Mouse (Mus musculus) myocyte (in vitro differentiated cells): ENCODE measurements around the gene Lmna. TPM values are rescaled to one million over a fixed set of nuclear protein-coding genes. Genes with fewer than 3 reads are reported as not detected.
A peak's percentile ranks its signal among the peaks of the same experiment; 100 is the strongest.

Experiments
- H3K27me3 ChIP-seq: one replicate; pipeline ENCODE4 v1.6.1; 2011; ENCODE audit not compliant: control insufficient read depth, insufficient read depth, insufficient read length
- H3K36me3 ChIP-seq: one replicate; pipeline ENCODE4 v1.6.1; 2011; ENCODE audit not compliant: control insufficient read depth, insufficient read depth
- H3K4me2 ChIP-seq: one replicate; pipeline ENCODE4 v1.6.1; 2011; ENCODE audit warnings: low read depth, control low read depth
- H3K4me3 ChIP-seq: one replicate; pipeline ENCODE4 v1.5.1; 2011; ENCODE audit warnings: mild to moderate bottlenecking, control low read depth, moderate library complexity
- H3K79me2 ChIP-seq: one replicate; pipeline ENCODE4 v1.6.1; 2011; ENCODE audit not compliant: control insufficient read depth, insufficient read depth
- H3ac ChIP-seq: one replicate; pipeline ENCODE4 v1.6.1; 2011; ENCODE audit not compliant: control insufficient read depth, insufficient read length
- CEBPB ChIP-seq: IDR thresholded peaks from 2 replicates; pipeline ENCODE4 v1.6.1; 2011; ENCODE audit warnings: mild to moderate bottlenecking, moderate library complexity; ENCODE audit not compliant: poor library complexity, insufficient read depth, severe bottlenecking
- E2F4 ChIP-seq: IDR thresholded peaks from one replicate; pipeline ENCODE4 v1.6.1; 2011; ENCODE audit warnings: mild to moderate bottlenecking, control low read depth, moderate library complexity; ENCODE audit not compliant: insufficient read depth
- MAX ChIP-seq: IDR thresholded peaks from one replicate; pipeline ENCODE4 v1.6.1; 2011; ENCODE audit warnings: low read depth, mild to moderate bottlenecking, control low read depth
- MYOD1 ChIP-seq, 3 experiments: IDR thresholded peaks; one replicate each; pipeline ENCODE4 v1.6.1; 2011; ENCODE audit warnings: control low read depth in 2 of 3, low read depth in 2 of 3, mild to moderate bottlenecking in 2 of 3, moderate library complexity in 1 of 3; ENCODE audit not compliant: insufficient read length in 2 of 3, control insufficient read depth in 1 of 3
- MYOG ChIP-seq, 3 experiments: IDR thresholded peaks; one replicate each; pipeline ENCODE4 v1.6.1; 2011; ENCODE audit warnings: control low read depth in 2 of 3, low read depth in 2 of 3, mild to moderate bottlenecking in 2 of 3; ENCODE audit not compliant: insufficient read length in 2 of 3, control insufficient read depth in 1 of 3, insufficient read depth in 1 of 3
- POLR2A ChIP-seq: IDR thresholded peaks from one replicate; pipeline ENCODE4 v1.6.1; 2011; ENCODE audit warnings: low read depth, mild to moderate bottlenecking, control low read depth, moderate library complexity; ENCODE audit not compliant: insufficient read length
- POLR2AphosphoS2 ChIP-seq: IDR thresholded peaks from one replicate; pipeline ENCODE4 v1.6.1; 2011; ENCODE audit warnings: low read depth, control low read depth; ENCODE audit not compliant: insufficient read length
- REST ChIP-seq: IDR thresholded peaks from one replicate; pipeline ENCODE4 v1.6.1; 2011; ENCODE audit warnings: mild to moderate bottlenecking, control low read depth, moderate library complexity; ENCODE audit not compliant: insufficient read depth, insufficient read length
- SRF ChIP-seq: IDR thresholded peaks from one replicate; pipeline ENCODE4 v1.6.1; 2011; ENCODE audit warnings: low read depth; ENCODE audit not compliant: control insufficient read depth, insufficient read length
- TCF12 ChIP-seq: IDR thresholded peaks from one replicate; pipeline ENCODE4 v1.6.1; 2011; ENCODE audit warnings: mild to moderate bottlenecking, control low read depth; ENCODE audit not compliant: poor library complexity, insufficient read depth, severe bottlenecking
- TCF3 ChIP-seq: IDR thresholded peaks from one replicate; pipeline ENCODE4 v1.6.1; 2011; ENCODE audit warnings: low read depth, control low read depth; ENCODE audit not compliant: insufficient read length
- USF1 ChIP-seq: IDR thresholded peaks from one replicate; pipeline ENCODE4 v1.6.1; 2011; ENCODE audit warnings: low read depth, mild to moderate bottlenecking, control low read depth, moderate library complexity
- polyA plus RNA-seq: library from polyadenylated mRNA; unstranded; fragments of >200 nt; fragmentation: generic; extraction: Trizol; gene quantifications from one replicate; pipeline ENCODE4 v1.2.1, GENCODE M21; 2012; ENCODE audit warnings: missing spikeins

The Lmna gene
- polyA plus RNA-seq, 1 experiment, result 954 TPM

DNA sequence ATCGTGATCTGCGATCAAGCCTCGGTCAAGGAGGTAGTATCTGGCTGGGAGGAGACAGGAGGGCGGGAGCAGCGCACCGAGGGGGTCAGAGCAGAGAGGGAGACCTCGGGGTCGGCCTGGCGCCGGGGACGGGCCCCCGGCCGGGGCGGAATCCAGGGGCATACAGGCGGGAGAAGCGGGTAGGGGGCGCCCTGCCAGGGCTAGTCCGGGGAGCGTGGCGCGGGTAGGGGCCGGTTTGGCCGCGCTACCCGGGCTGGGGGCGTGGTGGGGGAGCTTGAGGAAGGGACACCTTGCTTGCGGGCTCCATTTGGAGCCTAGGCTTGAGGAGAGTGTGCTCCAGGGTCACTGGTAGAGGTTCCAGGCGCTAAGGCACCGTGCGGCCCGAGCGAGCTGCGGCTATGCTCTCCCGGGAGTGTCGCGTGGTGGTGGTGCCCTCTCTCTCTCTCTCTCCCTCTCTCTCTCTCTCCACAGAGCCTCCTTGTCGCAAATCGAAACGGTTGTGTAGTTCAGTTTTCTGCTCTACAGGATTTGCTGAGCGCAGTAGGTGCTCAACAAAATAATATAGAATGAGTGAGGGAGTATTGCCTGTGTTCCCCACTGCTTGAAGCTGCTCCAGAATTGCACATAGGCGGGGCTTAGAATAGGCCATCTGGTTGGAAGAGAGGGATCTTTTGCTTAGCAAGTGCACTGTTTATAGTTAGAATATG, 44.3 kb upstream of the Lmna start:
- Histone ChIP-seq H3K79me2 (peaks cover 42% of the 10 kb centered on the region), H3ac (peak overlapping the region; percentile 67), H3K36me3 (peaks cover 17% of the 10 kb centered on the region), H3K27me3 (no peaks in the 10 kb centered on the region), H3K4me2 (peak overlapping the region; percentile 76), H3K4me3 (peak overlapping the region; percentile 85)
- TF ChIP-seq SRF (no peak), MYOG (IDR thresholded peaks at IDR 0.05; ENCODE audit: control insufficient read depth in 1 of 3, insufficient read depth in 1 of 3, insufficient read length in 2 of 3, low read depth in 2 of 3) (peak in 1 of 3 experiments; percentile 10), MYOD1 (IDR thresholded peaks at IDR 0.05; ENCODE audit: control insufficient read depth in 1 of 3, insufficient read length in 2 of 3, low read depth in 2 of 3) (no peak)

DNA sequence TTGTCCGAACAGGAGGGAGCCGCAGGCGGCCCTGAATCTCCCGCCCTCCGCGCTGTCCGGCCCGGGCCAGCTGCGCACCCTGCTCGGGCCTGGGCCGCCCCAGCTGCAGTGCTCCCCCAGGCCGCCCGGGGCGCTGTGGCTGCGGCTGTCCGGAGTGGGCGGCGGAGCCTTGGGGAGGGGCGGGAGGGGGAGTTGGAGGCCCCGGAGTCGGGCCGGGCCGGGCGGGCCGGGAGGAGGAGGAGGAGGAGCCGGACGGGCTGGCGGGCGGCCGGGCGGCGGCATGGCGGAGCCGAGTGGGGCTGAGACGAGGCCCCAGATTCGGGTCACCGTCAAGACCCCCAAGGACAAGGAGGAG, 43.7 kb upstream of the Lmna start, which contains the start of gene Ubqln4:
Gene Ubqln4 (plus strand): TSS at position 234 of the 355 bp plus-strand sequence.
- H3ac ChIP-seq, result peak within 1 kb of the TSS; percentile 67

DNA sequence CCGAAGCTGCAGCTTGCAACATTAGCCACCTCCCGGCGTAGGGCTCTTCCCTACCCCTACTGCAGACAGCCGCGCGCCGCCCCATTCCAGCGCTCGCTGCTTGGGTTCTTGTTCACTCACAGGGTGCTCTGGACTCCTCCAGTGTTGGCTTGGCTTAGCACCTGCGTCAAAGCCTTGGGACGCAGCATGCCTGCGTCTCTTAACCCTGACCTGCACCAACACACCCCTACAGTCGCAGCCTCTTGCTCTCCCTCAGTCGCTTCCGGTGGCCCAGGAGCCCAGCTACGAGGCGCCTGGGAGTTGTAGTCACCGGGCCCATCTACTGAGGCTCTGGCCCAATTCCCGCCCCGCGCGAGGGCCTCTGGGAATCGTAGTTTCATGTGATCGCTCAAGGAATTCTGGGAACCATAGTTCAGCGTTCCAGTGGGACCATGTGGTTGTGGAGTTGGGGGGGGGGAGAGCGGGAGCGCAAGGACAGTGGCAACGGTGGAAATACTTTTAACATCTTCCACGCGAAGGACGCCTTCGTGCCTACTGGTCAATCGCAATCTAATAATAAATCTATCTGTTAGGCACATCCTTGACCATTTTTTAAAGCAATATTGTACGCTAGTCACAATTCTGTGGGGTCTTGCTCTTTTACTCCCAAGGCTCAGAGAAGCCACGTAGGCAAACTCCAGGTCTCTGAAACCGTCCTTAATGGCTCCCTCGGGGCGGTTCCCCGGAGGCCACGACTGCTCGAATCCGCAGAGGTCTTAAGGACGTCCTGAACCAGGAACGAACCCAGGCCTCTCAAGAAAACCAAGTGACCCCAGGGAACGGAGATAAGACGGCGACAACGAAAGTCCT, 43.1 kb upstream of the Lmna start, which contains the start of gene Lamtor2:
Gene Lamtor2 (minus strand): TSS at position 399 of the 849 bp plus-strand sequence.
- Histone ChIP-seq H3K36me3 (peaks cover 7% of the 10 kb centered on the region), H3ac (peak within 1 kb of the TSS; percentile 67), H3K79me2 (peaks cover 39% of the 10 kb centered on the region), H3K27me3 (no peaks in the 10 kb centered on the region), H3K4me3 (peak within 1 kb of the TSS; percentile 85), H3K4me2 (peak within 1 kb of the TSS; percentile 99)
- TF ChIP-seq SRF (no peak), MAX (peak; percentile 85), TCF12 (no peak), POLR2A (peak; percentile 83), E2F4 (no peak), POLR2AphosphoS2 (peak; percentile 84), MYOD1 (IDR thresholded peaks at IDR 0.05; ENCODE audit: control insufficient read depth in 1 of 3, insufficient read length in 2 of 3, low read depth in 2 of 3) (no peak), USF1 (peak; percentile 69), MYOG (IDR thresholded peaks at IDR 0.05; ENCODE audit: control insufficient read depth in 1 of 3, insufficient read depth in 1 of 3, insufficient read length in 2 of 3, low read depth in 2 of 3) (peak in 1 of 3 experiments; percentile 10), TCF3 (no peak), CEBPB (no peak), REST (no peak)

More for the DNA sequence above, 43.7 kb upstream of the Lmna start, which contains the start of gene Ubqln4:
- Histone ChIP-seq H3K4me2 (peak within 1 kb of the TSS; percentile 99), H3K36me3 (peaks cover 13% of the 10 kb centered on the region), H3K4me3 (peak within 1 kb of the TSS; percentile 85), H3K79me2 (peaks cover 42% of the 10 kb centered on the region), H3K27me3 (no peaks in the 10 kb centered on the region)
- TF ChIP-seq MYOG (IDR thresholded peaks at IDR 0.05; ENCODE audit: control insufficient read depth in 1 of 3, insufficient read depth in 1 of 3, insufficient read length in 2 of 3, low read depth in 2 of 3) (peak in 2 of 3 experiments; percentile 83 to 88), TCF12 (no peak), CEBPB (no peak), POLR2AphosphoS2 (peak; percentile 66), REST (no peak), POLR2A (peak; percentile 80), SRF (no peak), MYOD1 (IDR thresholded peaks at IDR 0.05; ENCODE audit: control insufficient read depth in 1 of 3, insufficient read length in 2 of 3, low read depth in 2 of 3) (peak in 2 of 3 experiments; percentile 56 to 82), USF1 (no peak), E2F4 (peak; percentile 12), MAX (no peak), TCF3 (peak; percentile 35)

DNA sequence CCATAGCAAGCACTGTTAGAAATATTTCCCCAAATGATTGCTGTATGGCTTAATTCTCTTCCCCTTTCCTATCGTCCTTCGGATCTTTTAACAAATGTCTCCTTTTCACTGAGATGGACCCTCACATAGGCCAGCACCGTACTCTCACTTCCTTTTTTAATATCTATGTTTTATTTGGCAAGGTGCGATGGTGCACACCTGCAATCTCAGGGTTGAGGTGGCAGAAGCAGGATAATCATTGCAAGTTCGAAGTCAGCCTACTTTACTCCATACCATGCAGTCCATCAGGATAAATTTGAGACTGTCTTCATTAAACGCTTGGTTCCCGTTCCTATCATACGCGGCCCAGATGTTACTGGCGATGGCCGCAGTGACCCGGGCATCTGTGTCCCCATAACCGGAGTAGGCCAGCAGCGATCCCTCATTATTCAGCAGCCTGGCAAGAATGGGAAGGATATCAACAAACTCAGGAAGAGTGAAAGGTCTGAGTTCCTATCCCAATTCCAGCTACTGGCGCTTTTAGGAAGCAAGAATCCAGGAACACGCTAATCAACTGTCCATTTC, 42.4 kb upstream of the Lmna start:
- TF ChIP-seq MYOD1 (IDR thresholded peaks at IDR 0.05; ENCODE audit: control insufficient read depth in 1 of 3, insufficient read length in 2 of 3, low read depth in 2 of 3) (no peak), REST (no peak), SRF (no peak), POLR2AphosphoS2 (no peak), TCF12 (no peak), TCF3 (no peak), E2F4 (no peak), MAX (no peak)
- Histone ChIP-seq H3K79me2 (peaks cover 37% of the 10 kb centered on the region), H3K36me3 (peaks cover 4% of the 10 kb centered on the region), H3K4me3 (peak overlapping the region; percentile 85), H3K27me3 (no peaks in the 10 kb centered on the region), H3K4me2 (peak overlapping the region; percentile 87), H3ac (peak overlapping the region; percentile 67)
